In genomic region chr5:134577534-134577933, GRCm38 (mm10) we compare ENCODE assay signal across 15 mouse cellular contexts. TPM values are rescaled to one million over a fixed set of nuclear protein-coding genes. Genes with fewer than 3 reads are reported as not detected.
"Had no signal": no experiment of that assay in that cellular context is flagged by ENCODE, and none has a peak within 500 bp of the region (broad histone marks: within the 10 kb centered on the region; RNA-seq: fewer than 3 reads in every experiment).

No protein-coding gene starts in this region.

- ATAC-seq: inflammation-experienced regulatory T-cells, adult 6 months; midbrain, embryonic 16.5 days had no signal

- H3K4me2 ChIP-seq: midbrain, embryonic 12.5 days; neural tube, embryonic 13.5 days had no signal

- DNase-seq: kidney, adult 11 months; kidney, adult 9 months; lung, adult 2 months; lung, postnatal 14 days; right cerebral cortex, postnatal 25 days; thymus, adult 18-20 months; thymus, postnatal 14 days had no signal

- H3K27me3 ChIP-seq: midbrain, embryonic 12.5 days; neural tube, embryonic 13.5 days had no signal

- H3K9ac ChIP-seq: liver, embryonic 14.5 days; midbrain, embryonic 12.5 days; neural tube, embryonic 13.5 days had no signal

- H3K9me3 ChIP-seq: midbrain, embryonic 12.5 days; neural tube, embryonic 13.5 days had no signal

- H3K27ac ChIP-seq: layer of hippocampus, adult 2 months; liver, embryonic 14.5 days; midbrain, embryonic 12.5 days; neural tube, embryonic 13.5 days had no signal

- H3K4me3 ChIP-seq: layer of hippocampus, adult 2 months; midbrain, embryonic 12.5 days; neural tube, embryonic 13.5 days had no signal

- H3K36me3 ChIP-seq: midbrain, embryonic 12.5 days; neural tube, embryonic 13.5 days had no signal

RNA-seq across cellular contexts. Expression of gene Syna, which starts 17.6 kb away (rescaled TPM):
- polyA plus RNA-seq: limb, embryonic 11.5 days; liver, adult 2 months; liver, embryonic 14.5 days had no signal
